Comparison of ENCODE assay signal across 24 mouse cellular contexts in the genomic region with DNA sequence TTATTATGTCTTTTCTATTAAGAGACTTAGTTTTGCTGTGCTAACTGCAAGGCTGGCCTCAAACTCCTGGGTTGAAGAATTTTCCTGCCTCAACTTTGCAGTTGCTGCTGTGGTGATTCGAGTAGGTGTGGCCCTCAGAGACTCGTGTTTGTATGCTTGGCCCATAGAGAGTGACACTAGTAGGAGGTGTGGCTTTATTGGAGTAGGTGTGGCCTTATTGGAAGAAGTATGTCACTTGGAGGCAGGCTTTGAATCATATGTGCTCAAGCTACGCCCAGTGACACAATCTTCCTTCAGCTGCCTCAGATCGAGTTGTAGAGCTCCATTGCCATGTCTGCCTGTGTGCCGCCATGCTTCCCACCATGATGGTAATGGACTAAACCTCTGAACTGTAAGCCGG. TPM values are rescaled to one million over a fixed set of nuclear protein-coding genes. Genes with fewer than 3 reads are reported as not detected.
A peak's percentile ranks its signal among the peaks of the same experiment; 100 is the strongest.
DNase-seq lines count a peak whose midpoint lies in the region; ATAC-seq and TF ChIP-seq lines count a peak whose summit lies in the region.
"Had no signal": no experiment of that assay in that cellular context is flagged by ENCODE, and none has a peak within 500 bp of the region (broad histone marks: within the 10 kb centered on the region; RNA-seq: fewer than 3 reads in every experiment).

No protein-coding gene starts in this region.

- no peak overlapping the region for H3K4me2 ChIP-seq in liver, embryonic 13.5 days
- H3K4me2 ChIP-seq: heart, embryonic 12.5 days; hindbrain, embryonic 14.5 days had no signal

- H3K27ac ChIP-seq in liver, embryonic 13.5 days = no peak overlapping the region
- no peak overlapping the region for H3K27ac ChIP-seq in MEL (ENCODE audit: control insufficient read depth, low read depth, low read length)
- H3K27ac ChIP-seq: embryonic facial prominence, embryonic 10.5 days; gastrocnemius, adult 2 months; hindbrain, embryonic 10.5 days; hindbrain, embryonic 14.5 days had no signal

- H3K4me1 ChIP-seq in liver, embryonic 13.5 days (replicated peaks) = no peaks in the 10 kb centered on the region; the same call in none of the 2 replicates
- no peaks in the 10 kb centered on the region for H3K4me1 ChIP-seq in MEL (ENCODE audit: control insufficient read depth in 1 of 2, insufficient read depth in 2 of 2, low read length in 2 of 2)
- H3K4me1 ChIP-seq: heart, embryonic 12.5 days had no signal

- WGBS in liver, embryonic 13.5 days (ENCODE audit: insufficient replicate concordance) = 61% methylated on average over 6 of the region's 6 CpGs

- DNase-seq in liver, embryonic 13.5 days = no peak
- DNase-seq in liver (no peak), MEL (ENCODE audit: low read depth, low spot score) (peak; percentile 42), adipocyte (ENCODE audit: low spot score) (peak; percentile 23)
- DNase-seq in left cerebral cortex, postnatal 4 days = no peak
- DNase-seq in thymus, postnatal 10 days (ENCODE audit: low spot score in 2 of 2) = no peak
- DNase-seq in ovary, postnatal 36 days (ENCODE audit: low spot score) = no peak
- DNase-seq: adrenal gland, postnatal 14 days; B cell, adult 2 months; cerebellum, adult 2 months; cerebellum, postnatal 10 days; gastrocnemius, adult 2 months; gastrocnemius, postnatal 25 days; heart, adult 11 months; kidney, adult 11 months had no signal

- TF ChIP-seq CTCF in MEL (IDR thresholded peaks at IDR 0.05 in 2 of 3, conservative IDR thresholded peaks at IDR 0.05 in 1 of 3; ENCODE audit: control insufficient read depth in 1 of 3, insufficient read depth in 1 of 3, low read depth in 2 of 3, low read length in 3 of 3, poor library complexity in 1 of 3, severe bottlenecking in 1 of 3) = no peak

- H3K79me2 ChIP-seq in MEL (ENCODE audit: control insufficient read depth, insufficient read depth, low read length, poor library complexity) = no peaks in the 10 kb centered on the region

- H3K4me3 ChIP-seq in liver, embryonic 13.5 days (replicated peaks) = no peak overlapping the region
- H3K4me3 ChIP-seq in MEL (ENCODE audit: control insufficient read depth in 1 of 2, insufficient read depth in 1 of 2, low read depth in 2 of 2, low read length in 2 of 2) = no peak overlapping the region
- H3K4me3 ChIP-seq: embryonic facial prominence, embryonic 10.5 days; gastrocnemius, adult 2 months; heart, embryonic 12.5 days; hindbrain, embryonic 10.5 days had no signal

- no peak for TF ChIP-seq EP300 in MEL (IDR thresholded peaks at IDR 0.05; ENCODE audit: low read depth in 1 of 2, low read length in 2 of 2)

- no peaks in the 10 kb centered on the region for H3K27me3 ChIP-seq in liver, embryonic 13.5 days
- H3K27me3 ChIP-seq in MEL (ENCODE audit: control insufficient read depth in 1 of 2, insufficient read depth in 2 of 2, low read length in 2 of 2) = no peaks in the 10 kb centered on the region
- H3K27me3 ChIP-seq: heart, embryonic 12.5 days; Patski had no signal

- no peaks in the 10 kb centered on the region for H3K36me3 ChIP-seq in liver, embryonic 13.5 days
- H3K36me3 ChIP-seq in MEL (ENCODE audit: control insufficient read depth in 1 of 2, insufficient read depth in 2 of 2, low read length in 2 of 2) = no peaks in the 10 kb centered on the region
- H3K36me3 ChIP-seq: embryonic facial prominence, embryonic 10.5 days; G1E; heart, embryonic 12.5 days; hindbrain, embryonic 10.5 days had no signal

- no peak overlapping the region for H3K9ac ChIP-seq in liver, embryonic 13.5 days
- H3K9ac ChIP-seq in MEL (ENCODE audit: control insufficient read depth, low read depth, low read length, poor library complexity, severe bottlenecking) = no peak overlapping the region
- H3K9ac ChIP-seq: heart, embryonic 12.5 days; hindbrain, embryonic 14.5 days had no signal

- TF ChIP-seq POLR2A in MEL (IDR thresholded peaks at IDR 0.05; ENCODE audit: control insufficient read depth in 1 of 2, insufficient read depth in 1 of 2, low read depth in 1 of 2, low read length in 2 of 2, poor library complexity in 1 of 2) = no peak

- H3K9me3 ChIP-seq in liver, embryonic 13.5 days (replicated peaks) = no peaks in the 10 kb centered on the region
- no peaks in the 10 kb centered on the region for H3K9me3 ChIP-seq in MEL (replicated peaks; ENCODE audit: insufficient read depth, low read length)
- H3K9me3 ChIP-seq: embryonic facial prominence, embryonic 10.5 days; G1E; heart, embryonic 12.5 days; hindbrain, embryonic 10.5 days had no signal

- 0 out of 2 replicates have a peak, but pooled peaks have one; percentile 52 for ATAC-seq in liver, embryonic 13.5 days (ENCODE audit: low read depth)
- ATAC-seq in megakaryocyte-erythroid progenitor cell, adult 5-6 weeks (replicated peaks; ENCODE audit: low FRiP score, low TSS enrichment, poor library complexity, severe bottlenecking) = peak; percentile 72
- ATAC-seq: CD4-positive, CD25-positive, alpha-beta regulatory T cell, adult 4 months; forebrain, embryonic 14.5 days; Patski had no signal

- no peak for TF ChIP-seq RAD21 in MEL (IDR thresholded peaks at IDR 0.05; ENCODE audit: low read depth, low read length)

- intact Hi-C loops in left cerebral cortex, postnatal 4 days (cut with DNase I) = no loop called here

TF ChIP-seq in MEL, 35 proteins besides CTCF, POLR2A, EP300 and RAD21:
- TF ChIP-seq TCF12 (IDR thresholded peaks at IDR 0.05; ENCODE audit: low read depth, low read length) (no peak), NELFE (IDR thresholded peaks at IDR 0.05; ENCODE audit: low read depth, low read length) (no peak), JUND (IDR thresholded peaks at IDR 0.05; ENCODE audit: low read depth, low read length) (no peak), ELF1 (IDR thresholded peaks at IDR 0.05; ENCODE audit: low read depth, low read length) (no peak), USF1 (IDR thresholded peaks at IDR 0.05; ENCODE audit: low read depth, low read length) (no peak), RCOR1 (IDR thresholded peaks at IDR 0.05; ENCODE audit: low read depth, low read length) (no peak), MAX (IDR thresholded peaks at IDR 0.05; ENCODE audit: low read length) (no peak)
TF ChIP-seq in MEL: peak in this region for 0.

RNA-seq across cellular contexts. Expression of gene Tapt1, which starts 27.0 kb away (rescaled TPM):
- polyA plus RNA-seq in liver, embryonic 13.5 days (2015; fragmentation: Nextera tagmentation; extraction: Ambion mirVana) = 26.7 and 35.1 TPM in 2 replicates
- 39.8 and 47.0 TPM in 2 replicates for total RNA-seq in MEL (2012; rRNA removed)
- polyA plus RNA-seq in MEL (2012; ENCODE audit: insufficient read depth in 1 of 2, insufficient read length in 2 of 2, low read depth in 1 of 2, low replicate concordance in 2 of 2, missing spikeins in 1 of 2) = 10 to 100 TPM in 1 of 2 experiments, not detected in 1; 64.6 TPM
- 111 and 116 TPM in 2 replicates for total RNA-seq in megakaryocyte-erythroid progenitor cell, adult 5-6 weeks (2014; fragmentation: Nextera tagmentation)
- total RNA-seq in megakaryocyte-erythroid progenitor cell, adult 5-6 weeks (2017) = 125 and 173 TPM in 2 replicates
- 10 to 100 TPM; 44.4 to 46.7 TPM for total RNA-seq in left cerebral cortex, postnatal 4 days (2021)

Comparison
In these comparisons a context has a peak if more than half of its experiments do, and no peak if none do; other contexts are left out.
1. DNase-seq: peak in MEL (single experiment) and adipocyte (single experiment); none in liver, embryonic 13.5 days (single experiment), liver (single experiment), left cerebral cortex, postnatal 4 days (single experiment), thymus, postnatal 10 days (0 of 2) and ovary, postnatal 36 days (single experiment).